Mouse (Mus musculus): Measurements from ENCODE around the gene Lrcol1.

Gene Lrcol1

DNA sequence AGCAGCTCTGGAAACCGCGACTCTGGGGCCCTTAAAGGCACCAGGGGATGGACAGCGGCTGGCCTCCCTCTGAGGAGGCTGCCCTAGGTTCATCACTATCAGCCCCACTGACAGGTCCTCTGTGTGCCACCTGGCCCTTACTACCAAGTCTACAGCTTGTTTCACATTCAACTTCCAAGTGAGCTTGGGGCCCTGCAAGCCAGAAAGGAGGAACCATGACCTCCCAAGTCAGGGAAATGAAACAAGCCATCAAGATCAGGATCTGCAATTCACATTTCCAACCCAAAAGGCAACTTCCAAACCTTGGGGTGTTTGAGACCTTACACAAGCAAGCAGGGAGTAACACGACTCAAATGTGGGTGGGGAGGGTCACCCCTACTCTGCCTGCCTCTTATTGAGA lies 40.7 kb downstream of the Lrcol1 start:
- intact Hi-C loops (cut with DNase I): no loop called here

- intact Hi-C loops (cut with DNase I): no loop called here
Observed at GRCm38 (mm10) chr5:110386371-110387330, 42.1 kb downstream of the Lrcol1 start.

DNA sequence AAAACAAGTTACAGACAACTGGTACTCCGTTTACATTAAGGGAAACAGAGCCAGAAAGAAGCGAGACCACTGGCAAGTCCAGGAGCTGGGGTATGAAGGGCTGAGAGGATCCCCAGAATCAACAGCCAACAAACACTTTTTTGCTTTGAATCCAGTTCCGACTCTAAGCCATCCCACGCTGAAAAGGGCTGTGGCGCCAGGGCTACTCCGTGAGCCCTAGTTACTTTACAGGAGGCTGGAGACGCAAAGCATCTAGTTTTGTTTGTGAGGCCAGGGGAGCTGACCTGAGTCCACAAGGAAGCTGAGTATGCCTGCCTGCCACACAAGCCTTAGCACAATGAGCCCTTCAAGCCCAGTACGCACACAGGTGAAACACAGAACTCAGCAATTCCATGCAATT lies 42.8 kb downstream of the Lrcol1 start:
- intact Hi-C loops (cut with DNase I): no loop called here

DNA sequence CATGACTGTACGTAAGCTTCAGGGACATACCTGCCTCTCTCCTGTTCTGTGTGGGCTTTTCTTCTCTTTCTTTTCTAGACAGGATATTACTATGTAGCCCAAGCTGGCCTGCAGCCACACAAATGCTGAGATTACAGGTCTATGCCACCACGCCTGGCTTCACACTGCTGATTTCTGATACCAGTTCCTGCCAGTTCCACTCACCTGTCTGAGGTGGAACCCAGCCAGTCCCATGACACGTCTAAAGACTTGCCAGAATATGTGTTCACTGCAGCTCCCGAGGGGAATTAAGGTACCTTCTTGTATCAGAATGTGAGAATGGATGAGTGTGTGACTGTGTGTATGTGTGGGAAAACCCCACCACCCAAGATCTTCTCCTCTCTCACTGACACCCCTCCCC lies 46.1 kb downstream of the Lrcol1 start:
- intact Hi-C loops (cut with DNase I): no loop called here

DNA sequence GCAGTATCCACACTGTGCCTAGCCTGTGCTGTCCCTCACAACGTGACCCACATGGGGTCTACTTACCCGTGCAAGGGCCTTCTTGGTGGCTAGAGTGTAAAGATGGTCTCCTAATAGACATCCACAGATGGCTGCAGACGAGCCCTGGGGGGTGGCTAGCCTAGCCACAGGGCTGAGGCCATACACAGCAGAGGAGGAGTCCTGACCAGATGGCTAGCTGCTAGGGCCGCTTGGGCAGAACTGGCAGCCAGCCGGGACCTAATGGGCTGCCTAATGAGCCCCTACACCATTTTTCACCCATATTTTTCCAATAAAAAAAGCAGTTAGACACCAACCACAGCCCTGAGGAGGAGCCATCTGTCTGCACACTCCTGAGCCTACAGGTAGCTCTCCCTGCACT lies 48.2 kb downstream of the Lrcol1 start:
- intact Hi-C loops (cut with DNase I): no loop called here

GRCm38 (mm10) chr5:110395006-110395661 lies 50.6 kb downstream of the Lrcol1 start:
- intact Hi-C loops (cut with DNase I): no loop called here

- intact Hi-C loops (cut with DNase I): no loop called here
Observed at GRCm38 (mm10) chr5:110401101-110401500, 56.6 kb downstream of the Lrcol1 start.

DNA sequence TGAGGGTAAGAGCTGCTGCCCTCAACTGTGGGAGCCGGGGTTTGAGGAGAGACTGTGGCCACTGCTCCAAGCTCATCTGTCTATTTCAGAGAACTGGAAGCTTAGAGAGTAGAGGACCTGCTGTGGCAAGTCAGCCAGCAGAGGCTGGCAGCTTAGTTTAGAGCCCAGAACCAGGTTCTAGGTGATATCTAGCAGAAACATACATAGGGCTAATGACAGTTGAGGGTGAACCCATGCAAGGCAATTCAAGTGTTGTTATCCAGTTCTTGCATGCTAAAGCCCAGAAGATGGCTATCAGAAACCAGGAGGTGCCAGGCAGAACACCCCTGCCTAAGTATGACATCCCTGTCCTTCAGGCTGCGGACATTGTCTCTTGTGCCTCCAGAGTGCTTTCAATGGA lies 58.0 kb downstream of the Lrcol1 start:
- intact Hi-C loops (cut with DNase I): no loop called here

GRCm38 (mm10) chr5:110403931-110404330 lies 59.4 kb downstream of the Lrcol1 start:
- intact Hi-C loops (cut with DNase I): no loop called here
